Mouse (Mus musculus) layer of hippocampus, adult 2 months (tissue): Measurements from ENCODE around the gene Rps12-ps3. TPM values are rescaled to one million over a fixed set of nuclear protein-coding genes. Genes with fewer than 3 reads are reported as not detected.

ENCODE experiments used
- DNase-seq, 2 experiments: peaks; one replicate each; pipeline ENCODE4 v3.0.0; 2022; ENCODE audit warnings: low spot score in 2 of 2
- H3K27ac ChIP-seq: fragments of 200-600 bp; 2 replicates; pipeline ENCODE4 v1.8.1; 2022
- H3K4me3 ChIP-seq: fragments of 200-600 bp; 2 replicates; pipeline ENCODE4 v1.8.1; 2022; ENCODE audit warnings: mild to moderate bottlenecking
- CTCF ChIP-seq: fragments of 200-600 bp; conservative IDR thresholded peaks from 2 replicates; pipeline ENCODE4 v1.8.1; 2022; ENCODE audit warnings: antibody characterized with exemption, mild to moderate bottlenecking, moderate library complexity
- total RNA-seq, 2 experiments: library from RNA; stranded (reverse); gene quantifications; 2 replicates each; pipeline ENCODE4 v1.2.3; 2021

The Rps12-ps3 gene
- total RNA-seq, 2 experiments from 2014 or later = 249 to 342 TPM

DNA sequence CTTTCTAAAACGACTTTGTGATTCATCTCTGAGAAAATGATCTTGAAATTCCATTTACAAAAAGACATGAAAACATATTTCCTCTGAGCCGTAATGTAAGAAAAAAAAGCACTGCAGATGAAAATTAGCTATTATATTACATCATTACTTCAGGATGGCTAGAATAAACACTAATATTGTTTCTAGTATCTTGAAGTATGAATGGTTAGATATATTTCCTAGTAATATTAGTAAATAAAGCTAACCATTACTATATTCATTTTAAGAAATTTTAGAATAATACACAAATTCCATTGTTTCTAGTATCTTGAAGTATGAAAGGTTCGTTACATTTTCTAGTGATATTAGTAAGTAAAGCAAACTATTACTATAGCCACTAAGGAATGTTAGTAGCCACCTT lies 17.8 kb downstream of the Rps12-ps3 start:
- Histone ChIP-seq H3K4me3 (no peak overlapping the region), H3K27ac (no peak overlapping the region)
- DNase-seq = no peak
- TF ChIP-seq CTCF = no peak

DNA sequence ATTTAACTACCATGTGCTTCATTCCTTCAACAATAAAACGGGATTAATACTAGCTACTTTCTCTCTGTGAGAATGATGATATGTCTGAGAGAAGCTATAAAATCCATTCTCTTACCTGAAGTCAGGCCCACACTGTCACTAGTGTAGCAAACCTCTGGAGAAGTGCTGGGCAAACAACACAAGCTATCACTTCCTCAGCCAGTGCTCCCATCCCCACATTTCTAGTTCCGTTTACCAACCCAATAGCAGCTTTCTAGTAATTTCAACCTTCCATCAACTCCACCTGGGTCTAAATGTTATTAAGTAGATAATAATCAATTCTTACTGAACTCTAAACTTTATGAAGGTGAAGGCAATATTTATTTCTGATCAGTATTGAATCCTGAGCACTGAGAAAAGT lies 20.9 kb downstream of the Rps12-ps3 start:
- no peak for TF ChIP-seq CTCF

DNA sequence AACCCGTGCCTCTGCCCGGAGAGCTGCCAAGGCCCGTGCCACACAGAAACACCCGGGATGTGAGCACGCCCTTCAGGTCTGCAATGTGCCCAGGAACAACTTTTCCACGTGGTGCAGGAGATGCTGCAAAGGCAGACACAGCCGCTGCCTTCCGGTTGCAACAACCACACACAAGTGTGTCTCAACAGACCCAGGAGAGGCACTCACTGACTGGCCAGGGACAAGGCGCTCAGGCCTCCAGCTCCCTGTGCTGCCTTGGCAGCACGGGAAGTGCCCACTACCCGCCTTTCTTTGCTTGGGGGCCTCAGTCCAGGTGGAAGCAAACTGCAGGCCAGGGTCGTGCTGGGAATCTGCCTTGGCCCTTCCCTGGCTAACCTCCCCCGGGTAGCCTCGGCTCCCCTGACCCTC lies 22.2 kb downstream of the Rps12-ps3 start:
- DNase-seq = peak in 1 of 2 experiments; percentile 15
- TF ChIP-seq CTCF = no peak
- Histone ChIP-seq H3K4me3 (peak overlapping the region; percentile 90), H3K27ac (peak overlapping the region; percentile 96)

More for the DNA sequence above, 20.9 kb downstream of the Rps12-ps3 start:
- no peak for DNase-seq
- Histone ChIP-seq H3K4me3 (peak overlapping the region; percentile 90), H3K27ac (no peak overlapping the region)

DNA sequence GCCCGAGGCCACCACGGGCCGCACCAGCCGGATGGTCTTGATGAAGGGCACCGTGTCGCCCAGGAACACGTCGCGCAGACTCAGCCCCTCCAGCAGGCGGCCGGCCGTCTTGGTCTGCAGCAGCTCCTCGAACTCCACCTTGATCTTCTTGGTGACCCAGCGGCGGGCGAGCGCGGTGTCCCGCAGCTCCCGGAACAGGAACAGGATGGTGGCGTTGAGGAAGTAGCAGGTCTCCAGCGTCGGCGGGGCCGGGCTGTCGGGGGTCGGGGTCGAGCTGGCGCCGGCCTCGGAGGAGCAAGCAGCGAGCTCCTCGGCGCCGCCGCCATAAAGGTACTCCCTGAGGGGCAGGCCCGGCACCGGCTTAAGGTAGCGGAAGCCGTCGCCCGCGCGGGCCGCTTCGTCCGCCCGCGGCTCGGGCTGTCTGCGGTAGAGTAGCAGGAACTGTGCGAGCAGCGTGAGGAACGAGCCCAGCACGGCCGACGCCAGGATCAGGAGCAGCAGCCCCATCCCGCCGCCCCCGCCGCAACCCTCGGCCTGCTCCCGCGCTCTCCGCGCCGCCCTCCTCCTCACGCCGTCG lies 23.1 kb downstream of the Rps12-ps3 start:
- peak; percentile 51 for TF ChIP-seq CTCF
- peak in 1 of 2 experiments; percentile 41 for DNase-seq
- Histone ChIP-seq H3K4me3 (peak overlapping the region; percentile 90), H3K27ac (peak overlapping the region; percentile 96)

DNA sequence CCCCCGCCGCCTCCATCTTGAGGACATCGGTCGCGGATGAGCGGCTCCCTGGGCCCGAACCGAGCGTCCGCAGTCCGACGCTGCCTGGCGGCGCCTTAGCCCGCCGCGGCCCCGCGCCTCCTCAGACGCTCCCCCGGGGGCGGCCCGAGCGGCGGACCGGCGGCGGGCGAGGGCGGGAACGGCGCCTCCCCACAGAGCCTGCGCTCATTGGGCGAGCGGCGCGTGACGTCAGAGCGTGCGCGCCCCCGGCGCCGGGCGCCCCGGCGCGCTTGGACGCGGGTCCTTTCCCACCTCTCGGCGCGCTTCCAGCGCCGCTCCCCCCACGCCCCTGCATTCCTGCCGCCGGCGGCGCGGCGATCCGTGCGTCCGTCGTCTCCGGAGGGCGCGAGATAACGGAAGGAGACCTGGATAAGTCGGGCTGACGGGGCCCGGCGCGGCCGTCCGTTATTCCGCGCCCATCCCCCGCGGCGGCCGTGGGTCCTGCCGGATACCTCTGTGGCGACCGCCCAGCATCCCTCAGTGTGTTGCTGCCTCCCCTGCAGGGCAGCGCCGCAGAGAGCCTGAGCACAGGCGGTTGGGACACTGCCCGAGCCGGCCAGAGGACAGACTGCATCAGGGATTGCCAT lies 23.7 kb downstream of the Rps12-ps3 start, which contains the start of gene Pdzd8:
Pdzd8 (minus strand) TSS at position 123 of the 626 bp plus-strand sequence.
- 0 out of 2 replicates have a peak, but pooled peaks have one; percentile 10 for TF ChIP-seq CTCF
- peak; percentile 84 to 88 for DNase-seq

DNA sequence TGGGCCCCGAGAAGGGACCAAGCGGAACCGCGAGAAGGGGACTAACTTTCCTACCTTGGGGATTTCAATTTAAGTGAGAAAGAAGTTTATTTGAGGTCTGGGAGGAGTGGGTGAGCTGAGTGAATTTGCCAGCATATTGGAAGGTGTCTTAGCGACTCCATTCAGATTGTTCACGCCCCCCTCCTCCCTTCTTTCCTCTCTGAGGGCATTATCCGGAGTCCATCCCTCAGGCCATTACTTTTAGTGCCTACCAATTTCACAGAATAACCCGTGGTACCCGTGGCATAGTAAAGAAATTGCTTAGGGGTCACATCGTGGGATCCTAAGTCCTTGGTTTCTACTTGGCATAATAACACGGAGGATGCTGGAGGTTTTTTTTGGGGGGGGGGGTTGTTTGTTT lies 24.2 kb downstream of the Rps12-ps3 start:
- no peak for DNase-seq
- no peak for TF ChIP-seq CTCF
- Histone ChIP-seq H3K27ac (peak overlapping the region; percentile 96), H3K4me3 (peak overlapping the region; percentile 90)

More for the DNA sequence above, 23.7 kb downstream of the Rps12-ps3 start, which contains the start of gene Pdzd8:
- Histone ChIP-seq H3K27ac (peak within 1 kb of the TSS; percentile 96), H3K4me3 (peak within 1 kb of the TSS; percentile 90)

DNA sequence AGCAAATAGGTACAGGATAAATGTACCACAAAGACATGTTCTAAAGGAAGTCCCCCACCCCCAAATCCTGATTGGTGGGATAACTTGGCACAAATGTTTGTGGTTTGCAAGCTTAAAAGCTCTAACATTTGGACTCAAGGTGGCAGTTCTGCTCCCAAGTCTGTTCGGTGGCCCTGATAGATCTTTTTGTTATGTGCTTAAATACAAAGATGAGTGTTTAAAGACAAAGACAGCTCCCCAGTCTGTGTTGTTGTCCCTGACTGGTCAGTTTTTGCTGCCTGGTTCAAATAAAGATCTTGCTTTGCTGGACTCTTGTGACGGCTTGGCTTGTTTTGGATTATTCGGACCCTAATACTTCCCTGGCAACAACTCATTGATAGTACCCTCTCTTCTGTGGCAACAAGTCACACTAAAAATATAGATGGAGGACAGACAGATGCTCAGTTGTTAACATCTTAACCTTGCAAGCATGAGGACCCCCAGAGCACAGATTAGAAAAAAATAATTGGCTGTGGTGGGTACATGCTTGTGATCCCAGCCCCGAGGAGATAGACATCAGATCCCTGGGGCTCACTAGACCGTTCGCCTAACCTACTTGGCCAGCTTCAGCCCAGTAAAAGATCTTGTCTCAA lies 27.4 kb downstream of the Rps12-ps3 start:
- H3K27ac ChIP-seq = no peak overlapping the region
- no peak for DNase-seq
- no peak for TF ChIP-seq CTCF
- H3K4me3 ChIP-seq = no peak overlapping the region

DNA sequence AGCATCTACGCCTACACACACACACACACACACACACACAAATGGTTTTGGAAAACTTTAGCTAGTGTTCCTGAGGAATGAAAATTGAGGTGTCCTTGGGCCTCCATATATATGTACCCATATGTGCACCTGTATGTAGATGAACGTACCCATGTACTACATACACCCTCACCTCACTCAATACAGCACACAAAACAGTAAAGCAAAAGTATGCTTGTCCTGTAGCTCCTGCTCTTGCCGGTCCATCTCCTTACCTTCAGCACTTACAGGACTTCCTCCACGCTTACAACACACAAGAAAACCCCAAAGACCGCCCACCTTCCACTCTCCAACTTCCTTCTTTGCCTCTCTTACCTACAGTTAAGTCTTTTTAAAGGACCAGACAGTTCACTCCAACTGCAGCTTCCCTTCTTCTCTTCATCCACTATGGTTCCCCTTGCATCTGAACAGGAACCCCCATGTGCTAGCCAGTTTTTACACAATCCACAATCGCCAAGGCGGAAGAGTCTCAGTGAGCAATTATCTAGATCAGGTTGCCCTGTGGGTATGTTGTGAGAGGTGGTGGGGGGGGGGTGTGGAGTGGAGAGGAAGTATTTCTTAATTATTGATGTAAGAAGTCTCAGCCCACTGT lies 28.3 kb downstream of the Rps12-ps3 start:
- no peak for TF ChIP-seq CTCF
- no peak overlapping the region for H3K27ac ChIP-seq
- H3K4me3 ChIP-seq = no peak overlapping the region
- DNase-seq = no peak

DNA sequence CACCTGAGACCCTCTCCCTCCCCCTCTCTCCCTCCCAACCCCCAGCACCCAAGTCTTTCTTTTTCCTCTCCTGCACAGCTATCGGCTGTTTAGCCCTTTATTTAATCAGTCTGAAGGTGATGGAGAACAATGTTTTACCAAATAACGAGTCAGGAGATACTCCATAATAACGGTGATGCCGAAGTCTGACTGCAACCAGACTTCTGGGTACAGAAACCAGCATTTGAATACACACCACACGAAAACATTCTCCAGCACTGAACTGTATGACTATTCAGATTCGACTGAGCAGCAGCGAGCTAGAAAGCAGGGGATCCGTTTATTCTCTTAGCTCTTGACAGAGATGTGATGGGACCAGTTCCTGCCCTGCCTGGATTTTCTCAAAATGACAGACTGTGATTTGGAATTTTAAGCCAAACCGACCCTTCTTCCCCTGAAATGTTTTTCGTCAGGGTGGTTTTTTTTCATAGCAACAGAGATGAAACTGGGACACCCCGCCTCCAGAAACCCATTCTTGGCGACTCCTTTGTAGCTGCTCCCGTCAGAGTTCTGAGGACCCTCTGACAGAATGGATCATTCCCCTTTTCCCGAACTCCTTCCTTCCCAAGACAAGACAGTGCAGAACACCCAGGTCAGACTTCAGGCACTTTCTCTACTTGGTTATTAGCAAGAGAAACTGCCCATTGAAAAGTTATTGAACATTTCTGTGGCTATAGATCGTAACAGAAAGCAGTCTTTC lies 29.2 kb downstream of the Rps12-ps3 start:
- H3K27ac ChIP-seq = no peak overlapping the region
- no peak for DNase-seq
- no peak overlapping the region for H3K4me3 ChIP-seq
- TF ChIP-seq CTCF = no peak

DNA sequence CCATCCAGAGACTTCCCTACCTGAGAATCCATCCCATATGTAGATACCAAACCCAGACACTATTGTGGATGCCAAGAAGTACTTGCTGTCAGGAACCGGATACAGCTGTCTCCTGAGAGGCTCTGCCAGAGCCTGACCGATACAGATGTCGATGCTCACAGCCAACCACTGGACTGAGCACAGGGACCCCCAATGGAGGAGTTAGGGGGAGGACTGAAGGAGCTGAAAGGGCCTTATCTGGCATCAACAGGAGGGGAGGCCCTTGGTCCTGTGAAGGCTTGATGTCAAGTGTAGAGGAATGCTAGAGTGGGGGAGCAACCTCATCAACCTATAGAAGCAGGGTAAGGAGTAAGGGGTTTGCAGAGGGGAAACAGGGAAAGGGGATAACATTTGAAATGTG lies 30.7 kb downstream of the Rps12-ps3 start:
- H3K27ac ChIP-seq = no peak overlapping the region
- DNase-seq = no peak
- TF ChIP-seq CTCF = no peak
- H3K4me3 ChIP-seq = no peak overlapping the region

DNA sequence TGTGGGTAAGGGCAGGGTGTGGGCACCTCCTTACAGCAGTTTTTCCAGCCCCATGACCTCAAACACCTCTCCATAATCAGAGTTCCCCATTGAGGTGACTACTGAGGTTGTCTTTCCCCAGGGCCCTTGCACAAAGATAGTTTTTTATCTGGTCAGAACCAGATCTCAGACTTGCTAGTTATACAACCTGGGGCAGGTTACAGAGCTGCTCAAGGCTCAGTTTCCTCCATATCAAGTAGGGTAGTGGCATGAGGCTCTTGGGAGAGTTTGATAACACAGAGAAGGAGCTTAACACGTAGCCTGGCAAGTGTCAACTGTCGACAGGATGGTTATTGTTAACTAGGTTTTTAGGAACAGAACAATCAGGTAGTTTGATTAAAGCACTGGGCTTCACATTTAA lies 32.8 kb downstream of the Rps12-ps3 start:
- TF ChIP-seq CTCF = no peak
- no peak overlapping the region for H3K27ac ChIP-seq
- H3K4me3 ChIP-seq = no peak overlapping the region
- DNase-seq = no peak

DNA sequence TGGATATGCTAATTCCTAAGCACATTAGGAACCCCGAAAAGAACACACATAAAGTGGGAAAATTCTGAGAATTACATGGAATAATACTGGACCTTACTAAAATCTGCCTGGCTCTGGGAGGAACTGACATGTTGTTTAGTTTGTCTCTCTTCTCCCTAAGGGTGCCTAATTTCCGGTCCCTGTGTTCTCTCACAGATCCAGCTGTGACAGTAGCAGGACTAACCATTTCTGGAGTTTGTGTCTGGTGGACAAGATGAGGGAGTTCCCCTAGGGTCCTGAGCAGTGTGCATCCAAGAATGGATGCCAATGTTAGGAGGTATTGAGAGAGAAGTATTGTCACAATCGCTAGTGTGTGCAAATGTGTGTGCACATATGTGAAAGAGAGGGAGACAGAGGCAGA lies 34.3 kb downstream of the Rps12-ps3 start:
- DNase-seq = no peak
- TF ChIP-seq CTCF = no peak
- no peak overlapping the region for H3K27ac ChIP-seq
- H3K4me3 ChIP-seq = no peak overlapping the region
